ENCODE assay signal across 18 mouse cellular contexts in genomic region chr6:140816359-140816758, GRCm38 (mm10).
A peak's percentile ranks its signal among the peaks of the same experiment; 100 is the strongest.
DNase-seq lines count a peak whose midpoint lies in the region; ATAC-seq and TF ChIP-seq lines count a peak whose summit lies in the region.
"Had no signal": no experiment of that assay in that cellular context is flagged by ENCODE, and none has a peak within 500 bp of the region (broad histone marks: within the 10 kb centered on the region; RNA-seq: fewer than 3 reads in every experiment).

No protein-coding gene starts in this region.

- H3K9ac ChIP-seq in ES-E14 (ENCODE audit: insufficient read depth, low read depth, low read length, poor library complexity, severe bottlenecking), result no peak overlapping the region
- H3K9ac ChIP-seq: forebrain, embryonic 13.5 days; hindbrain, embryonic 14.5 days had no signal

- H3K27ac ChIP-seq in ES-E14 (ENCODE audit: insufficient read depth, low read depth, low read length, poor library complexity, severe bottlenecking), result no peak overlapping the region
- H3K27ac ChIP-seq: embryonic facial prominence, embryonic 10.5 days; forebrain, embryonic 13.5 days; gastrocnemius, adult 2 months; hindbrain, embryonic 14.5 days had no signal

- peak; percentile 42 for DNase-seq in ES-E14 (ENCODE audit: low read depth, low spot score)
- no peak for DNase-seq in adrenal gland, adult 2 months
- DNase-seq in right cerebral cortex, adult 18-20 months, result no peak
- no peak for DNase-seq in heart, postnatal 10 days
- DNase-seq: adrenal gland, adult 8-10 months; adrenal gland, postnatal 36 days; cerebellum, adult 2 months; cerebellum, postnatal 10 days; gastrocnemius, adult 2 months; gastrocnemius, postnatal 25 days; heart, postnatal 14 days; kidney, adult 11 months had no signal

- no peaks in the 10 kb centered on the region for H3K9me3 ChIP-seq in megakaryocyte, embryonic 14.5 days
- no peaks in the 10 kb centered on the region for H3K9me3 ChIP-seq in ES-E14 (ENCODE audit: control insufficient read depth, insufficient read depth, low read depth, low read length)
- H3K9me3 ChIP-seq: embryonic facial prominence, embryonic 10.5 days; forebrain, embryonic 13.5 days had no signal

- in situ Hi-C loops in ES-E14 (cut with MboI; ENCODE audit: low sequenced_read_pairs in 2 of 2, unreplicated experiment in 2 of 2), result no loop called here

- no peaks in the 10 kb centered on the region for H3K36me3 ChIP-seq in megakaryocyte, embryonic 14.5 days (replicated peaks; ENCODE audit: low read length)
- no peaks in the 10 kb centered on the region for H3K36me3 ChIP-seq in ES-E14 (ENCODE audit: control insufficient read depth, insufficient read depth, low read length, poor library complexity, severe bottlenecking)
- H3K36me3 ChIP-seq: embryonic facial prominence, embryonic 10.5 days had no signal

- peak overlapping the region; percentile 8 for H3K4me3 ChIP-seq in megakaryocyte, embryonic 14.5 days (replicated peaks)
- no peak overlapping the region for H3K4me3 ChIP-seq in ES-E14 (ENCODE audit: insufficient read depth in 1 of 2, low read depth in 1 of 2, low read length in 2 of 2, poor library complexity in 1 of 2, severe bottlenecking in 1 of 2)
- H3K4me3 ChIP-seq: embryonic facial prominence, embryonic 10.5 days; forebrain, embryonic 13.5 days; gastrocnemius, adult 2 months had no signal

- intact Hi-C loops in heart, postnatal 10 days (cut with DNase I), result no loop called here

- no peak; the same call in 1 of the 2 replicates for ATAC-seq in megakaryocyte, adult 5-6 weeks (ENCODE audit: poor library complexity, severe bottlenecking)
- peak; percentile 14; the same call in 1 of the 2 replicates for ATAC-seq in granulocyte monocyte progenitor cell, adult 5-6 weeks (replicated peaks; ENCODE audit: poor library complexity, severe bottlenecking)
- ATAC-seq: forebrain, embryonic 13.5 days had no signal

- H3K27me3 ChIP-seq in megakaryocyte, embryonic 14.5 days (replicated peaks), result no peaks in the 10 kb centered on the region
- H3K27me3 ChIP-seq: forebrain, embryonic 13.5 days had no signal

- 0 out of 2 replicates have a peak, but pooled peaks cover 3% of the 10 kb centered on the region for H3K4me1 ChIP-seq in megakaryocyte, embryonic 14.5 days
- peaks cover 0 to 4% of the 10 kb centered on the region in 2 experiments; a peak in 2 of 4 replicates for H3K4me1 ChIP-seq in ES-E14 (ENCODE audit: control insufficient read depth in 2 of 2, insufficient read depth in 2 of 2, low read length in 2 of 2, poor library complexity in 1 of 2)
- H3K4me1 ChIP-seq: forebrain, embryonic 13.5 days had no signal

TF ChIP-seq in ES-E14, 5 proteins besides CTCF, POLR2A, EP300 and RAD21:
- TF ChIP-seq ZC3H11A (IDR thresholded peaks at IDR 0.05; ENCODE audit: borderline replicate concordance, low read depth, low read length) (no peak), CHD2 (IDR thresholded peaks at IDR 0.05; ENCODE audit: low read depth, low read length) (no peak), ZNF384 (IDR thresholded peaks at IDR 0.05; ENCODE audit: low read depth, low read length) (no peak), HCFC1 (IDR thresholded peaks at IDR 0.05; ENCODE audit: borderline replicate concordance, insufficient read depth, low read length) (no peak), MAFK (IDR thresholded peaks at IDR 0.05; ENCODE audit: insufficient read depth, low read depth, low read length) (no peak)
